Mouse (Mus musculus) limb, embryonic 10.5 days (tissue): ENCODE data around the gene Tmem176a. TPM values are rescaled to one million over a fixed set of nuclear protein-coding genes. Genes with fewer than 3 reads are reported as not detected.
"Not testable (repeated sequence)": the region's sequence is repeated elsewhere in the genome, so short reads cannot be mapped to it uniquely, and the experiment has no call there.

Experiments used
- DNase-seq: peaks from one replicate; pipeline ENCODE4 v3.0.0-alpha.2; 2017; ENCODE audit warnings: low spot score
- H3K27ac ChIP-seq: fragments of 300-500 bp; sonication (generic); 2 replicates; pipeline ENCODE4 v1.5.1; 2016; ENCODE audit warnings: mild to moderate bottlenecking
- H3K27me3 ChIP-seq: fragments of 300-500 bp; sonication (generic); 2 replicates; pipeline ENCODE4 v1.6.1; 2016; ENCODE audit warnings: low read depth, mild to moderate bottlenecking; ENCODE audit not compliant: poor library complexity, severe bottlenecking
- H3K36me3 ChIP-seq: fragments of 300-500 bp; sonication (generic); 2 replicates; pipeline ENCODE4 v1.6.1; 2016; ENCODE audit warnings: mild to moderate bottlenecking, moderate library complexity
- H3K4me1 ChIP-seq: fragments of 300-500 bp; sonication (generic); 2 replicates; pipeline ENCODE4 v1.6.1; 2016
- H3K4me3 ChIP-seq: fragments of 300-500 bp; sonication (generic); 2 replicates; pipeline ENCODE4 v1.5.1; 2016; ENCODE audit warnings: mild to moderate bottlenecking, moderate library complexity
- H3K9me3 ChIP-seq: fragments of 300-500 bp; sonication (generic); replicated peaks from 2 replicates; pipeline ENCODE4 v1.6.1; 2016; ENCODE audit warnings: mild to moderate bottlenecking
- WGBS: fragments of 180-500 bp; shearing (Covaris S2); methylation state at CpG from one replicate; pipeline ENCODE4 v1.1.7; 2016; 5-methylcytosine and 5-hydroxymethylcytosine counted together
- polyA plus RNA-seq: library from polyadenylated mRNA; unstranded; fragments of >200 nt; fragmentation: Nextera tagmentation; extraction: Ambion mirVana; gene quantifications from 2 replicates; pipeline ENCODE4 v1.2.1, GENCODE M21; 2016

Gene Tmem176a
- polyA plus RNA-seq, result 18.0 and 29.0 TPM in 2 replicates

DNA sequence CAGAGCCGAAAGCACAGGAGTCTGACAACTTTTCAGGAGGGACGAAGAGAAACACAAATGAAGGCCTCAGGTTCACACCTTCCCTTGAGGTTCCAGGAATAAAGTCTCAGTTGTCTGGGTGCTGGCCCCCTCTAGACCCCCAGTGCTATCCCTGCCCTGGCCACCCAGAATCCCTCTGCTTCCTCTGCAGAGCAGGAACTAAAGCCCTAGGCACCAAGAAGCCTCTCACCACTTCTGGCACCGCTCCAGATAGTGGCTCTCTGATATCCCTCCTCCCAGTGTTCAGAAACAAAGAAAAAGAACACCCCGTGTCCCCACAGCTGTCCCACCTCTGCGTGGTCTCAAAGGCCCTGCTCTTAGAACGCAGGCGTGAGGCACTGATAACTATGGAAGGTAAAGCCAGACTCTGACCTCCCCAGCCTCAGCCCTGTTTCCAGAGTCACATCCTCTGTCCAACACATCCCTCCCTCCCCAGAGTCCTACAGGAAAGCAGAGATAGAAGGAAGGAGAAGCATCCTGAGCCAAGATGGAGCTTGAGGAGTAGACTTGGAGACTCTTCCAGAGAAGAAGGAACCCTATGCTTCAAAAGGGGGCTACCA, at the start of gene Tmem176a:
TSS of gene Tmem176a (plus strand) at position 549 of the 599 bp plus-strand sequence.
- peak within 1 kb of the TSS; percentile 86 for H3K27ac ChIP-seq
- peaks cover 39% of the 10 kb centered on the region for H3K36me3 ChIP-seq
- no peak for DNase-seq
- no peaks in the 10 kb centered on the region for H3K9me3 ChIP-seq
- peak within 1 kb of the TSS; percentile 52 for H3K4me3 ChIP-seq
- H3K4me1 ChIP-seq, result peaks cover 30% of the 10 kb centered on the region
- H3K27me3 ChIP-seq, result no peaks in the 10 kb centered on the region
- WGBS, result 42% methylated on average over 7 of the region's 7 CpGs

DNA sequence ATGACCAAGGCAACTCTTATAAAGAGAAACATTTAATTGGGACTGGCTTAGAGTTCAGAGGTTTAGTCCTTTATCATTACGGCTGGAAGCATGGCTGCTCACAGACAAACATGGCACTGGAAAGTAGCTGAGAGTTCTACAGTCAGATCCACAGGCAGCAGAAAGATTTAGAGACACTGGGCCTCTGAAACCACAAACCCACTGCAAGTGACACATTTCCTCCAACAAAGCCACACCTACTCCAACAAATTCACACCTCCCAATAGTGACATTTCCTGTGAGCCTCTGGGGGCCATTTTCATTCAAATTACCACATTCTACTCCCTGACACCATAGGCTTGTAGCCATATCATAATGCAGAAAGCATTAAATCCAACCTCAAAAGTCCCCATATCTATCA, 38.8 kb upstream of the Tmem176a start:
- Histone ChIP-seq H3K4me1 (no peaks in the 10 kb centered on the region), H3K9me3 (no peaks in the 10 kb centered on the region), H3K27me3 (no peaks in the 10 kb centered on the region), H3K4me3 (no peak overlapping the region), H3K27ac (no peak overlapping the region), H3K36me3 (no peaks in the 10 kb centered on the region)
- no peak for DNase-seq
- 93% methylated on average over 1 of the region's 1 CpGs for WGBS

DNA sequence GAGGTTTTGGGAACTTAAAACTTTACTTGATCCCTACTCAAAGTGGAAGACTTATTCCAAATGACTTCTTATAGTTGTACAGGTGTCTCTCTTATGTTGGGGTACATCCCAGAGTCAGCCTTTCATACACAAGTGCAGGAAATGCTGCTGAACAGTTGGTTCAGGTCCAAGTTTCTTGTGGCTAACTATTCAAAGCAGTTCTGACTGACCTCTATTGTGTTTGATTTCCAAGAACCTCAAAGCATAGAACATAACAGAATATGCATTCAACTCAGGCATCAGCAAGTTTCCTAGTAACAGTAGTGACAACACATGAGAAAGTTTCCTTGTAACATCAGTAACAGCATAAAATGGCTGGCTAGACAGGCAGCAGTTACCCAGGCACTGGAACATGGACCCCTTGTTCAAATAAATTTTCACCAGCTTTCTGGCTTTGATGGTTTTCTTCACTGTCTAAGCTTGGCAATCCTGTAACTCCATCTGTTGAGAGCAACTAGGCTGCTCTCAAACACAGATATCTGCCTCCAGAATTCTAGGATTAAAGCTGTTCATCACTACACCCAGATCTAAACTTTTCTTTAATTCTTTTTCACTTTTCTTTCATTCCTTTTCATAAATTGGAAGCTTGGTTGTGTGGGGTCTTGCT, 37.2 kb upstream of the Tmem176a start:
- H3K27me3 ChIP-seq, result no peaks in the 10 kb centered on the region
- H3K9me3 ChIP-seq, result no peaks in the 10 kb centered on the region
- no peak overlapping the region for H3K27ac ChIP-seq
- no peak for DNase-seq
- H3K36me3 ChIP-seq, result no peaks in the 10 kb centered on the region
- H3K4me1 ChIP-seq, result no peaks in the 10 kb centered on the region
- no peak overlapping the region for H3K4me3 ChIP-seq

DNA sequence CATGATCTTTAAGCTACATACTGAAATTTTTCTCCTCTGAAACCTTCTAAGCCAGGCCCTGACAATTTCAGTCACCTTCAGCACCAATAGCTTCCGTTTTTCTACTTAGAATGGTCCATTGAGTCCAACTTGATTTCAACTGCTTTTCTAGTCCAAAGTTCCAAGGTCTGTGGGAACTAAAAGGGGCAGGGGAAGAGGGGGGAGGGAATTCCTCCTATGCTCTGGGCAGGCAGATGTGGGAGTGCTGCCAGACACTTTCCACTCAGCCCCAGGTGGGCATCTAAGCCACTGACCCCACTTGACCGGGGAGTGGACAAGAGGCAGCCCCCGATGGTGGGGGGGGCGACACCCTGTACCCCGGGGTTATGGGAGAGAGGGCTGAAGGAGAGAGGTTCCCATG, 36.4 kb upstream of the Tmem176a start:
- H3K9me3 ChIP-seq, result no peaks in the 10 kb centered on the region
- no peaks in the 10 kb centered on the region for H3K27me3 ChIP-seq
- H3K27ac ChIP-seq, result no peak overlapping the region
- no peak overlapping the region for H3K4me3 ChIP-seq
- 92% methylated on average over 5 of the region's 5 CpGs for WGBS
- DNase-seq, result no peak
- H3K36me3 ChIP-seq, result no peaks in the 10 kb centered on the region
- no peaks in the 10 kb centered on the region for H3K4me1 ChIP-seq

DNA sequence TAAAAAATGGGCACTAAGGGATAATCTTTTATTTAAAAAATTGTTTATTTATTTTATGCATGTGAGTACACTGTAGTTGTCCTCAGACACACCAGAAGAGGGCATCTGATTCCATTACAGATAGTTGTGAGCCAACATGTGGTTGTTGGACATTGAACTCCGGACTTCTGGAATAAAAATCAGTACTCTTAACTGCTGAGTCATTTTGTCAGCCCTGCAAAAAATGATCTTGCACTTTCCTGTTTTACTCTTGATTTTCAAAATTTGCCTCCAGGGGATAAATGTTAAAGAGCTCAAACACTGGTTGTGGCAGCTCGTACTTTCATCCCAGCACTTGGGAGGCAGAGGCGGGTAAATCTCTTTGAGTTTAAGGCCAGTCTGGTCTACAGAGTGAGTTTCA, 34.0 kb upstream of the Tmem176a start:
- H3K9me3 ChIP-seq, result no peaks in the 10 kb centered on the region
- H3K4me1 ChIP-seq, result no peaks in the 10 kb centered on the region
- no peaks in the 10 kb centered on the region for H3K27me3 ChIP-seq
- H3K36me3 ChIP-seq, result no peaks in the 10 kb centered on the region
- 95% methylated on average over 3 of the region's 3 CpGs for WGBS
- H3K4me3 ChIP-seq, result no peak overlapping the region
- DNase-seq, result no peak
- no peak overlapping the region for H3K27ac ChIP-seq

DNA sequence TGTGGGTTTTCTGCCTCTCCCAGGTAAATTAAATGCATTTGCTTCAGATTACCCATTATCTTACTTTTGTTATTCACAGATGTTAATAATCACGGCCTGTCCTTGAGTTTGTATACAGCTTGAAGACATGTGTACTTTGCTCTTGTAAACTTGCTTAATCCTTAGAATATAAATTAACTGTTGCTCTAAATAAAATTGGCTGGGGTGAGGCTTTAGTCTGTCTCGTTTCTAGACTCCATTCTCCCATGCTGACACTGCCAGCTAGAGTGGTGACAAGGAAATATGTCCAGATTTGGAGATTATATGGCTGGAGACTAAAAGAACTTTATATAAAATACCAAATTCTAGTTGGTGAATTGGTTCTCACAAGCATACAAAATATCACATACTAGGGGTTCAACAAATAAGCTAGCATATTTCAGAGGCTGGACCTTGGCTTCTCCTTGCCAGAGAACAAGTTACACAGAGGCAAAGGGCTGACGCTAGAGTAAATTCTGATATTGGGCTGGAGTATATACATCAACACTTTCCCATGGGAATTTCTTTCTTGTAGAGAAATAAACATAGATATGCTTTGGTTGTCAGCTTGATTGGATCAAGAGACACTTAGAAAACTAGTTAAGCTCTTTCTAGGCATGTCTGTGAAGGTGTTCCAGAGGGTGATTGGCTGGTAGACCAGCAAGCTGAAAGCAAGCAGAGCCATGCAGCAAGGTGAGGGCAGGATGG, 31.1 kb upstream of the Tmem176a start:
- Histone ChIP-seq H3K9me3 (no peaks in the 10 kb centered on the region), H3K4me1 (no peaks in the 10 kb centered on the region), H3K4me3 (no peak overlapping the region), H3K36me3 (no peaks in the 10 kb centered on the region), H3K27ac (no peak overlapping the region), H3K27me3 (no peaks in the 10 kb centered on the region)
- DNase-seq, result no peak
- WGBS, result 78% methylated on average over 3 of the region's 3 CpGs

DNA sequence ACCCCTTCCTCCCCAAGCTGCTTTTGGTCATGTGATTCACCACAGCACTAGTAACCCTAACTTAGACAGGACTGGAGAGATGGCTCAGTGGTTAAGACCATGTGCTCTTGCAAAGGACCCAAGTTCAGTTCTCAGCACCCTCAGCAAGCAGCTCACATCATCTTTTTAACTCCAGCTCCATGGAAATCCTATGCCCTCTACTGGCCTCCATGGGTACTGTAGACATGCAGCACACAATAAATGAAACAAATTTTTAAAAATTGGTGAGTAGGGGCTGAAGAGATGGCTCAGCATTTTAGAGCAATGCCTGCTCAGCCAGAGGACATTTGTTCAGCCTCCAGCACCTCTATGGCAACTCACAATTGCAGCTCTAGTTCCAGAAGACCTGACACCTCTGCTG, 25.7 kb upstream of the Tmem176a start:
- Histone ChIP-seq H3K4me1 (no peaks in the 10 kb centered on the region), H3K27ac (no peak overlapping the region), H3K9me3 (no peaks in the 10 kb centered on the region), H3K4me3 (no peak overlapping the region), H3K27me3 (no peaks in the 10 kb centered on the region), H3K36me3 (no peaks in the 10 kb centered on the region)
- DNase-seq, result no peak

DNA sequence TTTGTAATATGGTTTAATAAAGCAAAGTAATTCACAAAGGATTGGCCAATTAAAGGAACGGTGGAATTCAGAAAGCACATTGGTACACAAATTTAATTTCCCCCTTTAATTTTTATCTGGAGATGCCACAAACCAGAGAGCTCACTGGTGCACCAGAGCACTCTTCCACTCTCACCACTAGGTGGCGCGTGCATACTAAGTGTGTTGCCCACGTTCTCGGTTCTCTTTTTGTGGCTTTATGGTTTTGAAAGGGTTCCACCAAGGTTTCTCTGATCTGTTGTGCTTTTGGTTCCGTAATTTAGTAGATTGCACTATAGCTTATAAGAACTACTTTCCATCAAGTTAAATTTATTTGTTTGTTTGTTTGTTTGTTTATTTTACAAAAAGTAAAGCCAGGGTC, 22.9 kb upstream of the Tmem176a start:
- Histone ChIP-seq H3K27ac (no peak overlapping the region), H3K9me3 (no peaks in the 10 kb centered on the region), H3K4me3 (no peak overlapping the region), H3K27me3 (no peaks in the 10 kb centered on the region), H3K36me3 (no peaks in the 10 kb centered on the region), H3K4me1 (no peaks in the 10 kb centered on the region)
- 13% methylated on average over 6 of the region's 6 CpGs for WGBS
- peak; percentile 79 for DNase-seq

DNA sequence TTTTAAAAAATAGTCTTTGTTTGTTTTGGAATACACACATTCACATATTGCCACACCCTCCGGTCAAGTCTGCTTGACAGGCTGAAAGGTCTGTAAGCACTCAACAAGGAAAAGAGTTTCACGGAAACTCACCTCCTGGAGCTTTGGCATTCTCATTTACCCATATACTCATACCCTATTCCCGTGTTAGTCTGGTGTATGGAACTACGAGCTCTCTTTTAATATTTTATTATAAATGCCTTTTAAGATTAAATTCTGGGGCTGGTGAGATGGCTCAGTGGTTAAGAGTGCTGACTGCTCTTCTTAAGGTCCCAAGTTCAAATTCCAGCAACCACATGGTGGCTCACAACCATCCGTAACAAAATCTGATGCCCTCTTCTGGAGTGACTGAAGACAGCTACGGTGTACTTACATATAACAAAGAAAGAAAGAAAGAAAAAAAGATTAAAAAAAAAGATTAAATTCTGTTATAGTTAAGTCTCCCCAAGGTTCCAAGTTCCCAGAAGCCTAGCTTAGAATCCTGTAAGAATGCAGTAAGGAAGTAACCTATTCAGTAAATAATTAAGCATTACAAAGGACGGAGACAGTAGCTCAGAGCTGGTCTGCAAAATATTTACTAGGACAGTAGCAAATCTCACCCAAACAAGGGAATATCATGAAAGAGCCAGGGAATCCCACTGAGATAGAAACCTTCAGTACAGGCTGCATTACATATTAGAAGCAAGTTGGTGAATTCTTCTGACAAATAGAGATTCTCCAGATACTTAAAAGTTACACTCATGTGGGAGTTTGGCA, 18.5 kb upstream of the Tmem176a start:
- not testable (repeated sequence) for H3K4me3 ChIP-seq, H3K27me3 ChIP-seq, DNase-seq, H3K27ac ChIP-seq, H3K9me3 ChIP-seq, H3K4me1 ChIP-seq, H3K36me3 ChIP-seq
- 87% methylated on average over 7 of the region's 7 CpGs for WGBS

DNA sequence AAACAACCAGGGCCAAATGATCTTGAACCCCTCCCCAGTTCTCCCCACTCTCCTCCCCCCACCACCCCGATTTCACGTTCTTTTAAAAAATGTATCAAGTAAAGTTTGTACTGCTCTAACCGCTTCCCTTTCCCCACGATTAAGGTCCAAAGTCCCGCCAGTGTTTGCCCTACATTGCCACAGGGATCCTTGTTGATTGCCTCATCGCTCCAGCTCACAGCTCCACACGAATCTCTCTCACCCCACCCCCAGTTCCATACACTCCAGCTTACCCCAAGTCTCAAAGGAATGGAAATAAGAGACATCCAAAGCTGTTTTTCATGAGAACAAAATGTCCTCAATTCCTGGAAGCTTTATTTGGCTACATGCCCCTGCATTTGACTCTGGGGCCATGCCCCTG, 15.7 kb upstream of the Tmem176a start:
- 72% methylated on average over 7 of the region's 7 CpGs for WGBS
- H3K4me1 ChIP-seq, result 0 out of 2 replicates have a peak, but pooled peaks cover 3% of the 10 kb centered on the region

DNA sequence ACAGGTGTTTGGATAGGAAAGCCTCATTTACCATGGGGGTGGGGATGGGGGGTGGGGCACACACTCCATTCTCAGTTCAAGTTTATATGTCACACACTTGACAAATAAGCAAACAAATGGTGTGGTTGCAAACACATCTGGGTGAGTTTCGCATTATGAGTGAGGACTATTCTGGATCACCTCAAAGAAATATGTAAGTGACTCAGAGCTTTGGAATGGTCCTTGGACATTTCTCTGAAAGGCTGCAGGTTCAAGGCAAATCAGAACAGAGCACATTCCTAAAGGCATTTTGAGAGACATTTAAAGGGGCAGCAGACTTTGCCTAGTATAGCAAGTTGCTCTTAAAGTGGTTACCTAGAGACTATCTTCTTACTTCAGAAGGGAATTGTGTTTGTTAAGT, 11.7 kb upstream of the Tmem176a start:
- H3K4me1 ChIP-seq, result 0 out of 2 replicates have a peak, but pooled peaks cover 3% of the 10 kb centered on the region
- no peaks in the 10 kb centered on the region for H3K27me3 ChIP-seq
- H3K27ac ChIP-seq, result no peak overlapping the region
- peaks cover 13% of the 10 kb centered on the region for H3K36me3 ChIP-seq
- H3K9me3 ChIP-seq, result no peaks in the 10 kb centered on the region
- H3K4me3 ChIP-seq, result no peak overlapping the region
- 78% methylated on average over 1 of the region's 1 CpGs for WGBS
- no peak for DNase-seq

More for the DNA sequence above, 15.7 kb upstream of the Tmem176a start:
- no peak for DNase-seq
- Histone ChIP-seq H3K9me3 (no peaks in the 10 kb centered on the region), H3K27ac (no peak overlapping the region), H3K4me3 (no peak overlapping the region), H3K27me3 (no peaks in the 10 kb centered on the region), H3K36me3 (no peaks in the 10 kb centered on the region)

DNA sequence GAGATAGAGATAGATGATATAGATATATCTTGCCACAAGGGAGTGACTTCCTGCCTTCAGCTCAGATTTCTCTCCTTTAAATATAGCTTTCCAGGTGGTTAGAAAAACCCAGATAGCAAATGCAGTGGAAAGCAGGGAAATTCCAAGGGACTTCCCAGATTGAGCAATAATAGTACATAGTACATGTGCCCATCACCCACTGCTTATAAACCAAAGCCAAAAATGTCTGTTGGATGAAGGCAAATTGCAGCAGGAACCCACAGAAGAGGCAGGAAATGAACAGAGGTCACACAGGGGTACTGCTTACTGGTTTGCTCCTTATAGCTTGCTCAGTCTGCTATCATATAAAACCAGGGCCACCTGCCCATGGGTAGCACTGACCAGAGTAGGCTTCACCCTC, 11.1 kb upstream of the Tmem176a start:
- DNase-seq, result no peak
- Histone ChIP-seq H3K27me3 (no peaks in the 10 kb centered on the region), H3K4me1 (0 out of 2 replicates have a peak, but pooled peaks cover 3% of the 10 kb centered on the region), H3K4me3 (no peak overlapping the region), H3K36me3 (peaks cover 20% of the 10 kb centered on the region), H3K27ac (no peak overlapping the region), H3K9me3 (no peaks in the 10 kb centered on the region)

DNA sequence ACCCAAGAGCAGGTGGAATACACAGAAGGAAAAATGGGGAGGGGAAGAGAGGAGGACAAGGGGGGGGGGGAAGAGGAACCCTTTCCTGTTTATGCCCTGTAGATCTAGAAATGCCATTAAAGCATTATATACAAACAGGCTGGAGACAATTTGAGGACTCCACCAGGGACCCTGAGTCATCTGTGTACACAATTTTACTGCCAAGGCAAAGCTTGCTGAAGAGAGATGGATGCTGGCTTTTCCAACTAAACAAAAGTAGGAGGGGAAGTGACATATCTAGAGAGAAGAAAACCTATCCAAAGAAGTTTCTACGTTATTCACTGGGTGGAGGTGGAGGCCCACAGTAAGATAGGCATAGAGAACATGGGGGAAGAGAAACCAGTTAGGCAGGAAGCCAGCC, 10.5 kb upstream of the Tmem176a start:
- no peak for DNase-seq

More for the DNA sequence above, 10.5 kb upstream of the Tmem176a start:
- Histone ChIP-seq H3K36me3 (peaks cover 26% of the 10 kb centered on the region), H3K4me3 (no peak overlapping the region), H3K27ac (no peak overlapping the region), H3K27me3 (no peaks in the 10 kb centered on the region), H3K9me3 (no peaks in the 10 kb centered on the region), H3K4me1 (0 out of 2 replicates have a peak, but pooled peaks cover 3% of the 10 kb centered on the region)
- 73% methylated on average over 1 of the region's 1 CpGs for WGBS
